Mouse (Mus musculus) neural tube, embryonic 13.5 days (tissue): ENCODE measurements around the gene Pde9a. TPM values are rescaled to one million over a fixed set of nuclear protein-coding genes. Genes with fewer than 3 reads are reported as not detected.
A peak's percentile ranks its signal among the peaks of the same experiment; 100 is the strongest.

Experiments used
- ATAC-seq: fragments of 200-750 bp; cut with Nextera tagmentation; 2 replicates; pipeline ENCODE4 v1.8.0; 2017; ENCODE audit warnings: low read depth, mild to moderate bottlenecking, moderate TSS enrichment, moderate library complexity
- H3K27ac ChIP-seq: fragments of 300-500 bp; sonication (generic); replicated peaks from 2 replicates; pipeline ENCODE4 v1.5.1; 2015; ENCODE audit warnings: moderate library complexity, mild to moderate bottlenecking, inconsistent platforms
- H3K27me3 ChIP-seq: fragments of 300-500 bp; sonication (generic); 2 replicates; pipeline ENCODE4 v1.6.1; 2015; ENCODE audit warnings: mild to moderate bottlenecking, inconsistent platforms
- H3K36me3 ChIP-seq: fragments of 300-500 bp; sonication (generic); 2 replicates; pipeline ENCODE4 v1.6.1; 2015; ENCODE audit warnings: mild to moderate bottlenecking, inconsistent platforms
- H3K4me1 ChIP-seq: fragments of 300-500 bp; sonication (generic); replicated peaks from 2 replicates; pipeline ENCODE4 v1.6.1; 2015; ENCODE audit warnings: inconsistent platforms
- H3K4me2 ChIP-seq: fragments of 300-500 bp; sonication (generic); 2 replicates; pipeline ENCODE4 v1.6.1; 2015; ENCODE audit warnings: inconsistent platforms, mild to moderate bottlenecking, moderate library complexity
- H3K4me3 ChIP-seq: fragments of 300-500 bp; sonication (generic); 2 replicates; pipeline ENCODE4 v1.5.1; 2015; ENCODE audit warnings: mild to moderate bottlenecking, inconsistent platforms
- H3K9ac ChIP-seq: fragments of 300-500 bp; sonication (generic); 2 replicates; pipeline ENCODE4 v1.6.1; 2015; ENCODE audit warnings: moderate library complexity, mild to moderate bottlenecking, inconsistent platforms
- H3K9me3 ChIP-seq: fragments of 300-500 bp; sonication (generic); 2 replicates; pipeline ENCODE4 v1.6.1; 2016; ENCODE audit warnings: inconsistent platforms
- WGBS: fragments of 180-500 bp; shearing (Covaris S2); methylation state at CpG from one replicate; pipeline ENCODE4 v1.1.7; 2015; 5-methylcytosine and 5-hydroxymethylcytosine counted together
- polyA plus RNA-seq: library from polyadenylated mRNA; unstranded; fragments of >200 nt; fragmentation: Nextera tagmentation; extraction: Ambion mirVana; gene quantifications from 2 replicates; pipeline ENCODE4 v1.2.1, GENCODE M21; 2015

The Pde9a gene
- polyA plus RNA-seq, 1 experiment from 2014 or later: 34.7 TPM

GRCm38 (mm10) chr17:31435934-31436813 is 50.2 kb downstream of the Pde9a start:
- Histone ChIP-seq H3K4me3 (no peak overlapping the region), H3K4me1 (peaks cover 41% of the 10 kb centered on the region), H3K4me2 (no peak overlapping the region), H3K27ac (no peak overlapping the region; the same call in 1 of the 2 replicates), H3K36me3 (0 out of 2 replicates have a peak, but pooled peaks cover 3% of the 10 kb centered on the region), H3K9ac (no peak overlapping the region), H3K27me3 (no peaks in the 10 kb centered on the region), H3K9me3 (no peaks in the 10 kb centered on the region)
- ATAC-seq: no peak
- WGBS: 18% methylated on average over 13 of the region's 13 CpGs

DNA sequence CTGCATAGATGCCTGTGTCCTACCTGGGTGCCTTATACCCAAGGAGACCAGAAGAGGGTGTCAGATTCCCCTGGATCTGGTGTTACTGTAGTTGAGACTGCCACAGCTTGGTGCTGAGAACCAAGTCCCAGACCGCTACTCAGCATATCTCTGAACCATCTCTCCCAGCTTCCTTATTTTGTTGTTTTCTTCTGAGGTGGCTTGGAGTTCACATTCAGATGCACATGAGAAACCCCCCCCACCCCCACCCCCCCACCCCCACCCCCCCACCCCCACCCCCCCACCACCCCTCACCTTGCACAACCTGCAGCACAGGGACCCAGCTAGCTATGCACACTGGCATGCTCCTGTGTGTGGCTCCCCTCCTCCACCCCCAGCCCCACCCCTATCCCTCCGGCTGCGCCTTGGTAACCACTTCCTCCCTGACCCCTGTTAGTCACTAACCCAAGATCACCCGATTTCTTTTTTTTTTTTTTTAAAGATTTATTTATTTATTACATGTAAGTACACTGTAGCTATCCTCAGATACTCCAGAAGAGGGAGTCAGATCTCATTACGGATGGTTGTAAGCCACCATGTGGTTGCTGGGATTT is 50.9 kb downstream of the Pde9a start:
- H3K4me1 ChIP-seq: peaks cover 41% of the 10 kb centered on the region
- 77% methylated on average over 5 of the region's 5 CpGs for whole genome bisulfite sequencing
- 0 out of 2 replicates have a peak, but pooled peaks cover 3% of the 10 kb centered on the region for H3K36me3 ChIP-seq

DNA sequence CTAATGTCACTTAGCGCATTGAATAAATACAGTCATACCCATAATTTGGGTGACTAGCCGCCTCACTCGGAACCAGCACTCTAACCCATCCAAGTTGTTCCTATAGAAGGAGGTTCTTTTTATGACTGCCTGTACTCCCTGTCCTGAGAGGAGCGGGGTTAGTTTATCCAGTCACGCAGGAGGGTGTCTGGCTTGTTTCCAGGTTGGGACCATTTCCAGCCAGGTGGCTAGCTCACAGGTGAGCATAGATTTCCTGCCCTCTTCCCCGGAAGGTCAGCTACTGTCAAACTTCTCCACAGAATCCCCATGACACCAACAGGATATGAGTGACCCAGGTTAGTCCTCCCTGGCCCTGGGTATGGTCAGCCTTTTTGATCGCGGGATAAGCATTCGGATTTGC is 51.5 kb downstream of the Pde9a start:
- Histone ChIP-seq H3K4me3 (no peak overlapping the region), H3K4me2 (no peak overlapping the region), H3K9me3 (no peaks in the 10 kb centered on the region), H3K4me1 (peaks cover 37% of the 10 kb centered on the region), H3K27me3 (no peaks in the 10 kb centered on the region), H3K36me3 (0 out of 2 replicates have a peak, but pooled peaks cover 3% of the 10 kb centered on the region), H3K27ac (no peak overlapping the region), H3K9ac (no peak overlapping the region)
- ATAC-seq: no peak
- 93% methylated on average over 9 of the region's 9 CpGs for WGBS

More for the DNA sequence above, 50.9 kb downstream of the Pde9a start:
- no peak overlapping the region for H3K4me3 ChIP-seq
- no peaks in the 10 kb centered on the region for H3K27me3 ChIP-seq
- no peak overlapping the region for H3K4me2 ChIP-seq
- ATAC-seq: no peak
- H3K9me3 ChIP-seq: no peaks in the 10 kb centered on the region
- no peak overlapping the region for H3K27ac ChIP-seq
- no peak overlapping the region for H3K9ac ChIP-seq

DNA sequence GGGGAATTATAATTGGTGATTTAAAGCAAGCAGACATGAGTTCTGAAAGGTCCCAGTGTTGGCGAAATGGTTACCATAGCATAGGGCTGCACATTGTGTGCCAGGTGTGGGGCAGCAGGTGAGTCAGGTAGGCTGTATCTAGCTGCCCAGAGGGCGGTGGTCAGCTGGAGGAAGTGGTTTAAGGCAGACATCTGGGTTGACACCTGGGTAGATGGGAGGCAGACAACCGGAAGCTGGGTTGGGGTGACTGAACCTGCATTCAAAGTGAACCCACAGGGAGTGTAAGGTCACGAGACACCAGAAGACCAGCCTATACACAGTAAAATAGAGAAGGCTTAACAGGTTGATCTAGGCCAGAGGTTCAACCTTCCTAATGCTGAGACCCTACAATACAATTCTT is 54.0 kb downstream of the Pde9a start:
- H3K36me3 ChIP-seq: peaks cover 7% of the 10 kb centered on the region; the same call in 1 of the 2 replicates
- WGBS: 84% methylated on average over 4 of the region's 4 CpGs
- H3K4me2 ChIP-seq: no peak overlapping the region
- no peak overlapping the region for H3K9ac ChIP-seq
- no peak overlapping the region for H3K27ac ChIP-seq
- H3K9me3 ChIP-seq: no peaks in the 10 kb centered on the region
- no peaks in the 10 kb centered on the region for H3K27me3 ChIP-seq
- ATAC-seq: no peak
- H3K4me3 ChIP-seq: no peak overlapping the region
- peaks cover 30% of the 10 kb centered on the region for H3K4me1 ChIP-seq

DNA sequence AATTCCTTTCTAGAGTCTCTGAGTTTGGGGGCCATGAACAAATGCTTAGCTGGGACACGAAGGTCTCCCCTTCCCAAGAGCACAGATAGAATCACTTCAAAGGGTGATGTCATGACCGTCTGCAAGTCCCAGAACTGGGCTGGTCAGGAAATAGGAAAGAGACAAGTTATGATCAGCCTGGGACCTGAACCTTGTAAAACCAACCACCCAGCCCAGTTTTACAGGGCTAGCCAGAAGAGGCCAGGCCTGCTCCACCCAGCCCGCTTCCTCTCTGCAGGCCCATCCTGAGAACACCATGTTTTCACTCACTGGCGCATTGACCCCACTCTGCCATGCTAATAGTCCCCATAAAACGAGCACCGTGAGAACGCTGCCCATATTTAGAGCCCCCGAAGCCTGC is 56.5 kb downstream of the Pde9a start:
- Histone ChIP-seq H3K4me3 (no peak overlapping the region), H3K36me3 (peaks cover 22% of the 10 kb centered on the region), H3K27ac (no peak overlapping the region), H3K4me2 (no peak overlapping the region), H3K4me1 (peaks cover 18% of the 10 kb centered on the region), H3K27me3 (no peaks in the 10 kb centered on the region), H3K9ac (no peak overlapping the region), H3K9me3 (no peaks in the 10 kb centered on the region)
- 54% methylated on average over 8 of the region's 8 CpGs for WGBS
- ATAC-seq: no peak; the same call in 1 of the 2 replicates

DNA sequence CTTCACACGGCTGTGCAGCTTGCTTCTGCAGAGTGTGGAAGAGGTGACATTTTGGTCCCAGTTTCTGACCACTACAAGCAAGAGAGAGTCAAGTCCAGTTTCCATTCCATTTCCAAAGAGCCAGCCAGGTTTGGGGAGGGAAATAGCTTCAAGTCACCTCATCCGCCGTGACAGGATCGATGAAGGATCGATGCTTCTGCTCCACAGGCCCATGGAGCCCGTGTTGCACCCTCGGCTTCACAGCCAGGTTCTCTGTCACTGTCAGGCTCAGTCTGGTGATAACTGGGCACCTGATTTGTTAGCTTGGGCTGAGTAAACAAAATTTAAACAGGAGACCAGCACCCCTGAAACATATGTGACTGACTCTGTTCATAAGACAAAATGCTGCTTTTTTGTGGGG is 58.2 kb downstream of the Pde9a start:
- ATAC-seq: no peak
- 61% methylated on average over 7 of the region's 7 CpGs for WGBS
- peaks cover 18% of the 10 kb centered on the region for H3K4me1 ChIP-seq
- no peak overlapping the region for H3K9ac ChIP-seq
- no peaks in the 10 kb centered on the region for H3K9me3 ChIP-seq
- no peaks in the 10 kb centered on the region for H3K27me3 ChIP-seq
- no peak overlapping the region for H3K4me2 ChIP-seq
- H3K36me3 ChIP-seq: peaks cover 29% of the 10 kb centered on the region
- H3K27ac ChIP-seq: 0 out of 2 replicates have a peak overlapping the region, but pooled peaks have one; percentile 13
- H3K4me3 ChIP-seq: no peak overlapping the region

DNA sequence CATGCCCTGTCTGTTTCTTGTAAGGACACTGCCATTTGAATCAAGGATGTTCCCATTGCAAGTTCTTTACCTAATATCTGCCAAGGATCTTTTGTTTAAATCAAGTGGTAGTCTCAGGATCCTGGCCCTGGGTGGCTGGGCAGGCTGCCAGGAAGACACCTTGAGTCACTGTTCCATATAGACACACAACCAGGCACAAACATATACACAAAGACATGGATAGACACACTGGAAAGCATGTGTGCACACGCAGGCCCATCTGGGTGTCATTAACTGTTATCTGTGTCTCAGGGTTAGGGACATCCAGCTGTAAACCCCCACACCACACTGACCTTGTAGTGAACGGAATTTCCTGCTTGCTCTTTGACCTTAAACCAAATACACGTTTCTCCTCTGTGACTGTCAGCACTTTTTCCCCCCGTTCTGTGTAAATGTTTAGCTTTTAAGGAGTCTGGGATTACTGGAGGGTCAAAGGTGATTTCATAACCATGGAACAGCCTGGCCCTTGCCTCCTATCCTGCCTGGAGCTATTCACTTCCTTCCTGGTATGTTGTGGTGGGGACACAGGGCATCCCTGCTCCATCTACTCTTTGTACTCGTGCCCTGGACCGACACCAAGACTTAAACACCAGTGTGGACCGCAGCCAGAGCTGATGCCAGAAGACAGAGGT is 59.2 kb downstream of the Pde9a start:
- 66% methylated on average over 7 of the region's 7 CpGs for WGBS
- H3K4me1 ChIP-seq: peaks cover 21% of the 10 kb centered on the region
- no peak overlapping the region for H3K9ac ChIP-seq
- H3K36me3 ChIP-seq: peaks cover 29% of the 10 kb centered on the region
- no peaks in the 10 kb centered on the region for H3K27me3 ChIP-seq
- H3K27ac ChIP-seq: no peak overlapping the region
- H3K9me3 ChIP-seq: no peaks in the 10 kb centered on the region
- H3K4me3 ChIP-seq: no peak overlapping the region
- ATAC-seq: no peak
- H3K4me2 ChIP-seq: no peak overlapping the region

DNA sequence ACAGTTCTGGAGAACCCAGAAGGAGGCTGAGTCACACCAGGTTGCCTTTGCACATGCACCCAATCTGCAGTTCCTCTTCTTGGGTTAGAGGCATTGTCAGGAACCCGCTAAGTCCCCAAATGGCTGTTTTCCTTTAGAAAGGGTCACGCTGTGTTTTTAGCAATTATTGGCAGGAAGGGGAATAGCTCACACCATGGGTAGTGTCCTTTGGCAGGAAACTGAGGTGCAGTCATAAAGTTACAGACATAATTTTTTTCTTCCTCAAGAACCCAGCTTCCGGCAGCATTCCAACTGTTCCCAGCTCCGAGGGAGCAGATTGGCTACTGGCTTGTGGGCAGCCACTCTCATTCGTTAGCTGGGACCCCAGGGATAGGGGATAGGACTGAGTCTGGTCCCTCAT is 61.8 kb downstream of the Pde9a start:
- H3K27ac ChIP-seq: no peak overlapping the region
- no peak overlapping the region for H3K4me2 ChIP-seq
- H3K9me3 ChIP-seq: no peaks in the 10 kb centered on the region
- peaks cover 40% of the 10 kb centered on the region for H3K4me1 ChIP-seq
- 82% methylated on average over 5 of the region's 5 CpGs for WGBS
- H3K36me3 ChIP-seq: peaks cover 29% of the 10 kb centered on the region
- ATAC-seq: no peak
- H3K9ac ChIP-seq: no peak overlapping the region
- H3K27me3 ChIP-seq: no peaks in the 10 kb centered on the region
- H3K4me3 ChIP-seq: no peak overlapping the region

DNA sequence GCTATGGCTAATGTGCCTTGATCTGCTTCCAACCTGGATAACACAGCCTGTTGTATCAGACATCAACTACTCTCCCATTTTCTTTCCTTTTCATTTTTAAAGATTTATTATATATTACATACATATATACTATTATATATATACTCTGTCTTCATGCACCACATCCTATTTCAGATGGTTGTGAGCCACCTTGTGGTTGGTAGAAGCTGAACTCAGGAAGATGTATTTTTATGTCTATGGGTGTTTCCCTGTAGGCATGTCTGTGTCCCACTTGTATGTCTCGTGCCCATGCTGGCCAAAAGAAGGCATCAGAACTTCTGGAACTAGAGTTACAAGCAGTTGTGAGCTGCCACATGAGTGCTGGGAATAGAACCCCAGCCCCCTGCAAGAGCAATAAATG is 62.5 kb downstream of the Pde9a start:
- no peak overlapping the region for H3K4me2 ChIP-seq
- H3K4me1 ChIP-seq: peaks cover 32% of the 10 kb centered on the region
- H3K27ac ChIP-seq: no peak overlapping the region
- H3K9me3 ChIP-seq: no peaks in the 10 kb centered on the region
- H3K27me3 ChIP-seq: no peaks in the 10 kb centered on the region
- no peak overlapping the region for H3K4me3 ChIP-seq
- WGBS: 87% methylated on average over 1 of the region's 1 CpGs
- no peak for ATAC-seq
- peaks cover 29% of the 10 kb centered on the region for H3K36me3 ChIP-seq
- H3K9ac ChIP-seq: no peak overlapping the region

GRCm38 (mm10) chr17:31450206-31450605 is 64.2 kb downstream of the Pde9a start:
- peaks cover 24% of the 10 kb centered on the region for H3K4me1 ChIP-seq
- H3K4me3 ChIP-seq: no peak overlapping the region
- no peak overlapping the region for H3K9ac ChIP-seq
- WGBS: 57% methylated on average over 3 of the region's 3 CpGs
- no peaks in the 10 kb centered on the region for H3K9me3 ChIP-seq
- peak overlapping the region; percentile 83 for H3K27ac ChIP-seq
- H3K27me3 ChIP-seq: no peaks in the 10 kb centered on the region
- H3K4me2 ChIP-seq: no peak overlapping the region
- peak; percentile 28; the same call in 1 of the 2 replicates for ATAC-seq
- H3K36me3 ChIP-seq: peaks cover 26% of the 10 kb centered on the region

GRCm38 (mm10) chr17:31451179-31451708 is 65.2 kb downstream of the Pde9a start:
- H3K4me3 ChIP-seq: no peak overlapping the region
- H3K9me3 ChIP-seq: no peaks in the 10 kb centered on the region
- WGBS: 22% methylated on average over 8 of the region's 8 CpGs
- ATAC-seq: peak; percentile 77
- H3K27me3 ChIP-seq: no peaks in the 10 kb centered on the region
- H3K4me2 ChIP-seq: no peak overlapping the region
- no peak overlapping the region for H3K9ac ChIP-seq
- H3K4me1 ChIP-seq: peaks cover 24% of the 10 kb centered on the region
- peaks cover 31% of the 10 kb centered on the region for H3K36me3 ChIP-seq
- peak overlapping the region; percentile 83 for H3K27ac ChIP-seq

DNA sequence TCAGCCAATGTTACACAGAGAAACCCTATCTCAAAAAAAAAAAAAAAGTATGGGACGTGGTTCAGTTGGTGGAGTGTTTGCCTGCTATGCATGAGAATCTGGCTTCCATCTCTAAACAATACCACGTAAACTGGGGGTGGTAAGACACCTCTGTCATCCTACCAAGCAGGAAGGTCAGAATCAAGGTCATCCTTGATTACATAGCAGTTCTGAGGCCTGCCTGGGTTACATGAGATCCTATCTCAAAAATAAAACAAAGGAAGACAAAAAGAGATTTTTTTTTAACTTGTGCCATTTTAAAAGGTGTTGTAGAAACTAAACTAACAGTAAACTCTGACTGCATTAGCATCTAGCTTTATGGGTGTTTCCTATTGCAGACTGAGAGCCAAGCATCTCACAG is 66.8 kb downstream of the Pde9a start:
- WGBS: 80% methylated on average over 2 of the region's 2 CpGs
- no peaks in the 10 kb centered on the region for H3K27me3 ChIP-seq

More for the DNA sequence above, 66.8 kb downstream of the Pde9a start:
- ATAC-seq: no peak
- Histone ChIP-seq H3K9ac (no peak overlapping the region), H3K36me3 (peaks cover 29% of the 10 kb centered on the region), H3K4me2 (no peak overlapping the region), H3K4me3 (no peak overlapping the region), H3K27ac (no peak overlapping the region), H3K9me3 (no peaks in the 10 kb centered on the region), H3K4me1 (peaks cover 24% of the 10 kb centered on the region)
